Mouse (Mus musculus): ENCODE data around the gene Cyp2a12.
"Not testable (repeated sequence)": the region's sequence is repeated elsewhere in the genome, so short reads cannot be mapped to it uniquely, and the experiment has no call there.

DNA sequence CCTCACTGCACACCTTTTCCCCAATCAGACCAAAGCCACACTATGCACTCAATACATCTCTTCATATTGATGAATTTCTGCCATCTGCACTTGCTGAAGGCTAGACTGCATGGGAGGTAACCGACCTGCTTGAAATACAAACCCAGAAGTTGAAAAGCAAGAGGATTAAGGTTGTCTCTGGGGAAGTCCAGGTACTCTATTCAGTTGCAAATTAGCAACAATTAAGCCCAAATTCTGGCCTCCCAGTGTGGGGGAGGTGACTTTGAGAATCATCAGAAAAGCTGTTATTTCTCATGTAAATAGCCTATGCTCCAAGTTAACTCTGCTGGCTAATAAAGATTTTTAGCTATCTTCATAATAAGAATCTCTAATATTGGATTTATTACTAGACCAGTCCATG lies 45.7 kb upstream of the Cyp2a12 start:
- not testable (repeated sequence) for TF ChIP-seq CTCF (IDR thresholded peaks at IDR 0.05; ENCODE audit: low read depth, low read length); POLR2A (IDR thresholded peaks at IDR 0.05; ENCODE audit: borderline replicate concordance, low read depth, low read length)

All from bone marrow macrophage, adult 2 months (primary cell).